Mouse (Mus musculus): ENCODE results near the gene Gdf11.

DNA sequence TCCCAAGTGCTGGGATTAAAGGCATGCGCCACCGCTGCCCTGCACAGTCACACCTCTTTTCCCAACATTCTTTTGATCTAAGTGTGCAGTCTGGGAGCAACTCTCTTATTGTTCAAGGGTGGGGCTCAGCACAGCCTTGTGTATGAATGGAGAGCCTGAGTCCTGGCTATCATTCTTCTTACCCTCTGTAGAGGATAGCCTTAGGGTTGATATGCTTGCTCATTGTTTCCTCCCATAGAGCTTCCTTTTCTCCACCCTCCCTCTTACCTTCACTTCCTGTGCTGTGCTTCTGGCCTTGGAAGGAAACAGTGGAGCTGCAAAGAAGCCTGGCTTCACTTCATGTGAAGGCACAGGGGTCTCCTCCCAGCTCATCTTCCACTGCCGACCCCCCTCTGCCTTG is 9.2 kb upstream of the Gdf11 start, which contains the start of gene Cd63:
- TF ChIP-seq GATA1 (IDR thresholded peaks at IDR 0.05; ENCODE audit: borderline replicate concordance, low read length) (no peak), FLI1 (IDR thresholded peaks at IDR 0.05; ENCODE audit: low read length) (no peak)
